Mouse (Mus musculus) urinary bladder, adult 2 months (tissue): ENCODE measurements around the gene F12. TPM values are rescaled to one million over a fixed set of nuclear protein-coding genes. Genes with fewer than 3 reads are reported as not detected.

Experiments
- DNase-seq: peaks from one replicate; pipeline ENCODE4 v3.0.0; 2022; ENCODE audit warnings: low spot score
- polyA plus RNA-seq: library from polyadenylated mRNA; depleted of rRNA; stranded (reverse); fragments of >200 nt; gene quantifications from 2 replicates; pipeline ENCODE4 v1.2.3, GENCODE M21; 2012; rRNA removed

Gene F12
- 0.06 and 0.07 TPM in 2 replicates for polyA plus RNA-seq

- DNase-seq = no peak
Observed at GRCm38 (mm10) chr13:55426613-55427012, at the start of gene F12. TSS of gene F12 (minus strand) at chr13:55426793.

DNA sequence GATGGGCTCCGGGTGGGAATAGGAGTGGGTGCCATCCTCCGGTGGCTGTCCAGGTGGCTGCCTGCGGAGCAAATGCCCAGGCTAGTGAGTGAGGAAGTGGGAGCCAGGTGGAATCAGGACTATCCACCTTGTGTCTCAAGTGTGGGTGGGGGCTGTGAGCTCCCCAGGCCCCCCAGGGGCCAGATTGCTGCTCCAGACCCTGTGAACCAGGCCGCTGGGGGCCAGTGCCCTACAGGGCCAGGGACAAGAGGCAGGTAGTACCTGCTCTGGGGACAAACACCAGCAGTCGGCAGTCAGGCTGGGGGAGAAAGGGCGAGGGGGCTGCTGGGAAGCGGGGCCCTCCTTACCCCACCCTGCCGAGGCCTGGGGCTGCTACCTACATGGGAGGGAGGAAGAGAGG, 49.7 kb upstream of the F12 start:
- no peak for DNase-seq

DNA sequence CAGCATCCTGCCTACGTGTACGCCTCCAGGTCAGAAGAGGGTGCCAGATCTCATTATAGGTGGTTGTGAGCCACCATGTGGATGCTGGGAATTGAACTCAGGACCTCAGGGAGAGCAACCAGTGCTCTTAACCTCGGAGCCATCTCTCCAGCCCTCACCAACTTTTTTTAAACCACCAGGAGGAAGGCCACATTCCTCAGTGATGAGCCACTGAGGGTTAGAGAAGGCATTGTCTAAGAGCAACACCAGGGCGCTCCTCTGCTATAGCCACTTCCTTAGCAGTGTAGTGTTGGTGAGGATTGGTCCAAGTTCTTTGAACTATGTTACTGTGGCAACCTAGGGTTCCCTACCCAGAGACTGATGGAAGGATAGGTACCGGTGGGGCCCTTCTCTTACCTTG, 49.2 kb upstream of the F12 start:
- no peak for DNase-seq

GRCm38 (mm10) chr13:55474621-55475069, 48.1 kb upstream of the F12 start:
- DNase-seq = no peak

DNA sequence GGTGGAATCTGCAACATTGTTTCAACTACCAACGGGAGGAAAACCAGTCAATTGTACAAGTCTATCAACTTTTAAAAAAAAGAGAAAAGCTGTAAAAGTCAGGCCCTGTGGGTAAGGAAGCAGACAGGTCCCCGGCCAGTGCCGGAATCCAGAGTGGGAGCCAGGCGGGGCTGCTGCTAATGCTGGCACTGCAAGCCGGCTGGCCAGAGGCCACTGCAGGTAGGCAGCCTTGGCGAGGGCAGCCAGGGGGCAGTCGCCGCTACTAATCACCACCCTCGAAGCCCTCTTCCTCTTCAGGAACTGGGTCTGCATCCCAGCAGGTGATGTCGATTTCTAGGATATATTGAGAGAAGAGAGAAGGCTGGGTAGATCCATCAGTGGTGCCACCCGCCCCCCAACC, 47.4 kb upstream of the F12 start:
- DNase-seq = no peak

DNA sequence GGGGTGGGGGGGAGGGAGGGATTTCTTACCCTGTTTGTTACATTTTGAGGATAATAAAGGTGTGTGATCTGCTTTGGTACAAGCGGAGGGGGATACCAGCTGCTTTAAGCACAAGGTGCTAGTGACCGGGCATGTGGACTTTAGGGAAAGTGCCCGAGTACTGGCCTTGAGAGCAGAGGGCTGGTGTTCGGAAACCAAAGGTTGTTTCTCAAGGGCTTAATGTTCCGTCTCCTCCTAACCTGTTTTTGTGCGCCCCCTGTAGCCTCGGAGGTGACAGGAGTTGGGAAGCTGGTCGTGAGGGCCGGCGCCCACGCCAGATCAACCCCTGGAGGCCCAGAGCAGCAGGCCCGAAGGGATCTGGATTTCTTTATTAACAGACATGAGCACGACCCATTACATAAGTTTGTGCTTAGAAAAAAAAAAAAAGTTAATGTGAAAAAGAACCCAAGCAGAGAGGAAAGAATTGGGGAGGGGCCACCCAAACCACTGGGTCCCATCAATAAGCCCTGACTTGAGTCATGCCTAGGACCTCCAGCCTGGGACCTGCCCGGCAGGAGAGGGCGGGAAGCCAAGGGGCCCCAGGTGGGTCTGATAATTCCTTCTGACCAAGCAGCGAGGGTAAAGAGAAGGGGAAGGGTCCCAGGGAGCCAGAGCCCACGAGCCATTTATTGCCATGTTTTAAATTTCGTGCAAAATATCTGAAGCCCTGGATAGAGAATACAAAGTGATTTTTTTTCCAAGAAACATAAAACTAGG, 46.7 kb upstream of the F12 start:
- no peak for DNase-seq

GRCm38 (mm10) chr13:55472132-55473022, 45.8 kb upstream of the F12 start:
- DNase-seq = peak; percentile 48

- no peak for DNase-seq
Observed at GRCm38 (mm10) chr13:55471819-55472131, 45.2 kb upstream of the F12 start.

- DNase-seq = peak; percentile 80
Observed at GRCm38 (mm10) chr13:55471156-55471818, 44.7 kb upstream of the F12 start.

- DNase-seq = no peak
Observed at GRCm38 (mm10) chr13:55470372-55470771, 43.8 kb upstream of the F12 start.

DNA sequence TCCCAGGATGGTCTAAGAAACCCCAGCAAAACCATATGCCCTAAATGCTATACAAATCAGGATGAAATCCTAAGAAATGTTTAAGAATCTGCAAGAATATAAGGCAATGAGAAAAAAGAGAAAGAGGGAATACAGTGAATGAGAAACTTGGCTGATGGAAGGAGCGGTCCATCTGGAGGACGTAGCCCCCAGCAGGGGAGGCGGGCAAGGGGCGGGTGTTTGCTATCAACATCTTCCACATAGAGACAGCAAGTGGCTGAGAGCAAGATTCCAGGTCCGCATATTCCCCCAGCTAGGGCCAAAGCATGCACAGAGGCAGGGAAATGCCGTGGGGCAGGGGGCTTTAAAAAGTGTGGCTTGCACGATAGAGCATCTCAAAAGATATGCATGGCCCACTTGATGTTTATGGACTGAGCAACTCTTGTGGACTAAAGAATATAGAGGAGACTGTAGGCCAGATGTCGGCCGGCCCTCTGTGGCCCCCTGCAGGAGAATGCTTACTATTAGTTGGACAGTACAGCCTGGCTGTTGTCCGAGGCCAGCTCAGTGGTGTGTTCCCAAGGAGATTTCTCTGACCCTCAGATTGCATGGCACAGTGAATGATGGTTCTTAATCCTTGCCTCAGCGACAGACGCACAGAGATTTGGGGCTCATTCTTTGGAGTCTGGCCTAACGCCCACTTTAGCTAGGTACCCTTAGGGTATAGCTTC, 42.4 kb upstream of the F12 start:
- no peak for DNase-seq

DNA sequence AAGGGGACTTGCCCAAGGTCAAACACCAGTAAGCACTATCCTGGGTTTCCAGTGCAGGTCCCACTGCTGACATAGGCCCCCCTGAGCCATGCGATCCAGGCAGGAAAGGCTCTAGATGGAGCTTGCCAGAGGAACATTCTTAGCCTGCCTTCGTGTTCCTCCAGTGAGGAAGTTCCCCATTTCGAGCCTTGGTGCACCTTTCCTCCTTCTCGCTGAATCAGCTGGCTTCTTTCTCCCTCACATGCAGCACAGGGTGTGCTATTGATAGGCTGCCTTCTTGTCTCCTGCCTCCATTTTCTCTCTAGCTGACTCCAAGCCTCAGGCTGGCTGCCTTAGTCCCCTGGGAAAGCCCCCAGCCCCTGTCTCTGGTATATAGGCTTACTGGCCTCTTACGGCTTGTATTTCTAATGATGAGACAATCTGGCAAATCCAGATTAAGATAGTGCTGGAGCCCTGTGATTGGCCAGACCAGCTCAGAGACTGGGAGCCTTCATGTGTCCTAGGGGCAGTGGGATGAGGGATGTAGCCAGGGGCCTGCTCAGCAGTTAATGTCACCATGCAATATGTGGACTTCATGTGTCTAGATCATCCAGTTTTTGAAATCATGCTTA, 39.3 kb upstream of the F12 start:
- no peak for DNase-seq

- no peak for DNase-seq
Observed at GRCm38 (mm10) chr13:55465184-55465583, 38.6 kb upstream of the F12 start.

DNA sequence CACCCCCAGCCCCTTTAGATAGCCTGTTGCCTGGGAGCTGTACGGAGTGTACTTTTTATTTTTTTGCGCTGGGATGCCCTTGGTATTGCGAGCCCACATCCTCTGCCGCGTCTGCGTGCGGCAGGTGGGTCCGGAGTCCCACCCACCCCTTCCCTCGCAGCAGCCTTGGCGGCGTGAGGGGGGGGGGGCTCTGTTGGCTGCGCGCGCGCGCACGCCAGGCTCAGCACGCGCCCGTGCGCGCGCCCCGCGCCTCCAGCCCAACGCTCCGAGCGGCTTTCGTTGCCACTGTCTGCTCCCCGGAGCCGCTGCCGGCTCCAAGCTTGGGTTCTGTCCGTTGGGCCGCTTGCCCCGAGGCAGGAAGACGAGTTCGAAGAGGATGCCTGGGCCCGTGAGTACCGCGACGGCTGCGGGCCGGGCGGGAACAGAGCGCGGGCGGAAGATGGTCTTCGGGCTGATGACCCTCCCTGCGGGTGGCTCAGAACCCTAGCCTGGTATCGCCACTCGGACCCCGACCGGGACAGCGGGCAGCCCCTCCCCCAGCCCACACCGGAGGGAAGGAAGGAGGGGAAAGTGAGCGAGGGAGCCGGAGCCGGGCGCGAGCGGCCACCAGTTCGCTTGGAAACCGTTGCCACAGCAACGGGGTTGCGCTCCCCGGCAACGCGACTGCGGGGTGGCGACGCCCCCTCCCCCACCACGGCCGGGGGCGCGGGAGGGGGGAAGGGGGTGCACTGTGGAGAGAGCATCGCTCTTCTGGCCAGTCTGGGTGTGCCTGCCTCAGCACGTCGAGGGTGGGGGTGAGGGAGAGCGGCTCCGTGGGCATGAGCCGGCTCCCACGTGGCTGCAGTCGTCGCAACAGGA, 37.7 kb upstream of the F12 start, which contains the start of gene Prr7:
Gene Prr7, plus strand, starts transcription at position 241 of the 858 bp plus-strand sequence.
- DNase-seq = no peak

DNA sequence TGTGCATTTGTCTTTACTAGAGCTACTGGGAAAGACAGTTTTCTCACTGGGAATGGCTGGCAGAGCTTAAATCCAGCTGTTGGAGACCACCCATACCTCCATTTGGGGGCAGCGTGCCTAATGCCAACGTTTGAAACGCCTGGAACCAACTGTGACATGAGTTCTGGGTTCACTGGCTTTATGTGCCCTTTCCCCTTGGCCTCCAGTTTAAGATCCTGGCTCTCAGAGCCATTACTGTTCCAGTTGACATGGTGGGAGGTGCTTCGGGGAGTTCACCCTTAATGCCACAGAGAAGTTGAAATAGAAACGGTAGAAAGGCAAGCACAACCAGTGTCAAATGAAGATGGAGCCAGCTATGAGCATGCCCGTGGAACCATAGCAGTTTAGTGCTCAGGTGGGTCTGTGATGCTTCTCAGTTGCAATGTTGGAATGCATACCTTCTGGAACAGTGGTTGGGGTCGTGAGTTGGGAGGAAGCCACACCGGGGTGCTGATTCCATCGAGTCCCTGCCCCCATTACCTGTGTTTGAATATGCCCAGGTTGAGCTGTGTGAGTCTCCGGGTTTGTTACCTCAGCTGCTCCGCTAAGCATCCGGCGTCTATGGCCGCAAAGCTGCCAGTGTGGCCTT, 36.9 kb upstream of the F12 start:
- DNase-seq = no peak

GRCm38 (mm10) chr13:55462965-55463364, 36.4 kb upstream of the F12 start:
- no peak for DNase-seq

- no peak for DNase-seq
Observed at GRCm38 (mm10) chr13:55451785-55452549, 25.4 kb upstream of the F12 start.

DNA sequence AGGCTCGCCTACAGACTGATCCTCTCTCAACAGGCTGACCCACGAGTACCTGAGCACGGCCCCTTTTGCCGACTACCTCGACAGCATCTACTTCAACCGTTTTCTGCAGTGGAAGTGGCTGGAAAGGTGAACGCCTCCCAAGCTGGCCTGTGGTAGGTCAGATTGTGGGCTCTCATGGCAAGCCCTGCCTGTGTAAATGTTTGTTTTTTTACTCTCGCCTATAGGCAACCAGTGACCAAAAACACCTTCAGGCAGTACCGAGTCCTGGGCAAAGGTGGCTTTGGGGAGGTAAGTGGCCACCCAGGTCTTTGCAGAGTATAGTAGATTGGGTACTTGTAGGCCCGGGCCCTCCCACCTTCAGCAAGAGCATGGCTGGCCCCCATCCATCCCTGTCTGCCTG, 24.7 kb upstream of the F12 start:
- DNase-seq = no peak

- no peak for DNase-seq
Observed at GRCm38 (mm10) chr13:55450511-55450980, 24.0 kb upstream of the F12 start.
